Mouse (Mus musculus) midbrain, embryonic 10.5 days (tissue): Measurements from ENCODE around the gene Ifi47. TPM values are rescaled to one million over a fixed set of nuclear protein-coding genes. Genes with fewer than 3 reads are reported as not detected.
A peak's percentile ranks its signal among the peaks of the same experiment; 100 is the strongest.

Source experiments
- DNase-seq: peaks from one replicate; pipeline ENCODE4 v3.0.0-alpha.2; 2017; ENCODE audit warnings: low spot score
- H3K27ac ChIP-seq: fragments of 300-500 bp; sonication (generic); replicated peaks from 2 replicates; pipeline ENCODE4 v1.5.1; 2016; ENCODE audit warnings: mild to moderate bottlenecking
- H3K27me3 ChIP-seq: fragments of 300-500 bp; sonication (generic); 2 replicates; pipeline ENCODE4 v1.6.1; 2016; ENCODE audit warnings: low read depth, mild to moderate bottlenecking; ENCODE audit not compliant: poor library complexity, severe bottlenecking
- H3K36me3 ChIP-seq: fragments of 300-500 bp; sonication (generic); 2 replicates; pipeline ENCODE4 v1.6.1; 2016; ENCODE audit warnings: mild to moderate bottlenecking, moderate library complexity
- H3K4me1 ChIP-seq: fragments of 300-500 bp; sonication (generic); 2 replicates; pipeline ENCODE4 v1.6.1; 2016
- H3K4me3 ChIP-seq: fragments of 300-500 bp; sonication (generic); 2 replicates; pipeline ENCODE4 v1.5.1; 2016; ENCODE audit warnings: mild to moderate bottlenecking, moderate library complexity
- H3K9me3 ChIP-seq: fragments of 300-500 bp; sonication (generic); replicated peaks from 2 replicates; pipeline ENCODE4 v1.6.1; 2016; ENCODE audit warnings: mild to moderate bottlenecking
- WGBS: fragments of 180-500 bp; shearing (Covaris S2); methylation state at CpG from one replicate; pipeline ENCODE4 v1.1.7; 2016; 5-methylcytosine and 5-hydroxymethylcytosine counted together
- polyA plus RNA-seq: library from polyadenylated mRNA; unstranded; fragments of >200 nt; fragmentation: Nextera tagmentation; extraction: Ambion mirVana; gene quantifications from 2 replicates; pipeline ENCODE4 v1.2.1, GENCODE M21; 2016

Ifi47 gene
- polyA plus RNA-seq, 1 experiment from 2014 or later: 0.14 TPM

- Histone ChIP-seq H3K27ac (no peak overlapping the region), H3K4me3 (no peak overlapping the region), H3K9me3 (no peaks in the 10 kb centered on the region), H3K4me1 (no peaks in the 10 kb centered on the region), H3K36me3 (no peaks in the 10 kb centered on the region), H3K27me3 (no peaks in the 10 kb centered on the region)
- 91% methylated on average over 6 of the region's 6 CpGs for WGBS
- DNase-seq: no peak
Observed at GRCm38 (mm10) chr11:49093861-49094660, 17.7 kb downstream of the Ifi47 start.

GRCm38 (mm10) chr11:49095367-49095766 is 19.0 kb downstream of the Ifi47 start:
- no peak for DNase-seq
- Histone ChIP-seq H3K4me1 (no peaks in the 10 kb centered on the region), H3K36me3 (no peaks in the 10 kb centered on the region), H3K4me3 (no peak overlapping the region), H3K27ac (no peak overlapping the region), H3K9me3 (no peaks in the 10 kb centered on the region), H3K27me3 (no peaks in the 10 kb centered on the region)
- WGBS: 81% methylated on average over 4 of the region's 4 CpGs

- H3K4me1 ChIP-seq: peaks cover 6% of the 10 kb centered on the region; the same call in 1 of the 2 replicates
- no peaks in the 10 kb centered on the region for H3K27me3 ChIP-seq
- WGBS: 85% methylated on average over 3 of the region's 3 CpGs
Observed at GRCm38 (mm10) chr11:49100409-49100808, 24.0 kb downstream of the Ifi47 start.

GRCm38 (mm10) chr11:49101500-49101899 is 25.1 kb downstream of the Ifi47 start:
- no peak overlapping the region for H3K27ac ChIP-seq
- no peaks in the 10 kb centered on the region for H3K9me3 ChIP-seq
- no peaks in the 10 kb centered on the region for H3K36me3 ChIP-seq
- 61% methylated on average over 5 of the region's 5 CpGs for WGBS
- H3K27me3 ChIP-seq: no peaks in the 10 kb centered on the region
- H3K4me1 ChIP-seq: peaks cover 6% of the 10 kb centered on the region; the same call in 1 of the 2 replicates
- no peak overlapping the region for H3K4me3 ChIP-seq
- DNase-seq: no peak

More at GRCm38 (mm10) chr11:49100409-49100808, 24.0 kb downstream of the Ifi47 start:
- no peak overlapping the region for H3K27ac ChIP-seq
- DNase-seq: no peak
- H3K9me3 ChIP-seq: no peaks in the 10 kb centered on the region
- H3K36me3 ChIP-seq: no peaks in the 10 kb centered on the region
- no peak overlapping the region for H3K4me3 ChIP-seq

GRCm38 (mm10) chr11:49103047-49103693 is 26.8 kb downstream of the Ifi47 start:
- H3K36me3 ChIP-seq: no peaks in the 10 kb centered on the region
- H3K27ac ChIP-seq: no peak overlapping the region
- H3K4me1 ChIP-seq: peaks cover 11% of the 10 kb centered on the region; the same call in 1 of the 2 replicates
- H3K4me3 ChIP-seq: no peak overlapping the region
- peak; percentile 80 for DNase-seq
- H3K9me3 ChIP-seq: no peaks in the 10 kb centered on the region
- no peaks in the 10 kb centered on the region for H3K27me3 ChIP-seq
- WGBS: 22% methylated on average over 8 of the region's 8 CpGs

GRCm38 (mm10) chr11:49105752-49106151 is 29.4 kb downstream of the Ifi47 start:
- H3K36me3 ChIP-seq: no peaks in the 10 kb centered on the region
- no peak for DNase-seq
- 69% methylated on average over 1 of the region's 1 CpGs for WGBS
- no peak overlapping the region for H3K4me3 ChIP-seq
- no peak overlapping the region for H3K27ac ChIP-seq
- no peaks in the 10 kb centered on the region for H3K27me3 ChIP-seq
- peaks cover 12% of the 10 kb centered on the region; the same call in 1 of the 2 replicates for H3K4me1 ChIP-seq
- no peaks in the 10 kb centered on the region for H3K9me3 ChIP-seq

GRCm38 (mm10) chr11:49107650-49108537 is 31.5 kb downstream of the Ifi47 start:
- no peaks in the 10 kb centered on the region for H3K9me3 ChIP-seq
- no peaks in the 10 kb centered on the region for H3K36me3 ChIP-seq
- DNase-seq: no peak
- H3K27me3 ChIP-seq: no peaks in the 10 kb centered on the region
- H3K4me1 ChIP-seq: peaks cover 8% of the 10 kb centered on the region; the same call in 1 of the 2 replicates
- no peak overlapping the region for H3K27ac ChIP-seq
- 68% methylated on average over 10 of the region's 10 CpGs for WGBS
- no peak overlapping the region for H3K4me3 ChIP-seq

GRCm38 (mm10) chr11:49108833-49109232 is 32.4 kb downstream of the Ifi47 start:
- H3K27ac ChIP-seq: no peak overlapping the region
- no peak for DNase-seq

GRCm38 (mm10) chr11:49111000-49111399 is 34.6 kb downstream of the Ifi47 start:
- 74% methylated on average over 1 of the region's 1 CpGs for WGBS

More at GRCm38 (mm10) chr11:49108833-49109232, 32.4 kb downstream of the Ifi47 start:
- Histone ChIP-seq H3K4me3 (no peak overlapping the region), H3K27me3 (no peaks in the 10 kb centered on the region), H3K9me3 (no peaks in the 10 kb centered on the region), H3K36me3 (no peaks in the 10 kb centered on the region), H3K4me1 (0 out of 2 replicates have a peak, but pooled peaks cover 6% of the 10 kb centered on the region)
- WGBS: 42% methylated on average over 1 of the region's 1 CpGs

GRCm38 (mm10) chr11:49112624-49113219 is 36.3 kb downstream of the Ifi47 start:
- WGBS: 89% methylated on average over 6 of the region's 6 CpGs
- H3K27me3 ChIP-seq: no peaks in the 10 kb centered on the region
- 0 out of 2 replicates have a peak, but pooled peaks cover 5% of the 10 kb centered on the region for H3K4me1 ChIP-seq
- no peaks in the 10 kb centered on the region for H3K36me3 ChIP-seq
- no peak overlapping the region for H3K27ac ChIP-seq
- no peak for DNase-seq
- H3K4me3 ChIP-seq: no peak overlapping the region
- no peaks in the 10 kb centered on the region for H3K9me3 ChIP-seq

More at GRCm38 (mm10) chr11:49111000-49111399, 34.6 kb downstream of the Ifi47 start:
- Histone ChIP-seq H3K9me3 (no peaks in the 10 kb centered on the region), H3K36me3 (no peaks in the 10 kb centered on the region), H3K4me1 (0 out of 2 replicates have a peak, but pooled peaks cover 6% of the 10 kb centered on the region), H3K27me3 (no peaks in the 10 kb centered on the region), H3K27ac (no peak overlapping the region), H3K4me3 (no peak overlapping the region)
- DNase-seq: no peak

GRCm38 (mm10) chr11:49114158-49114557 is 37.8 kb downstream of the Ifi47 start:
- Histone ChIP-seq H3K27ac (no peak overlapping the region), H3K36me3 (no peaks in the 10 kb centered on the region), H3K4me1 (no peaks in the 10 kb centered on the region), H3K27me3 (no peaks in the 10 kb centered on the region), H3K9me3 (no peaks in the 10 kb centered on the region), H3K4me3 (no peak overlapping the region)
- DNase-seq: no peak
- WGBS: 75% methylated on average over 2 of the region's 2 CpGs

GRCm38 (mm10) chr11:49114774-49115173 is 38.4 kb downstream of the Ifi47 start, which contains the start of gene Olfr1396:
TSS of gene Olfr1396 (minus strand) at chr11:49114874.
- DNase-seq: no peak
- Histone ChIP-seq H3K4me3 (no peak within 1 kb of the TSS), H3K4me1 (no peaks in the 10 kb centered on the region), H3K36me3 (no peaks in the 10 kb centered on the region), H3K27ac (no peak within 1 kb of the TSS), H3K9me3 (no peaks in the 10 kb centered on the region), H3K27me3 (no peaks in the 10 kb centered on the region)
